Mouse (Mus musculus) brain, embryonic 14.5 days (tissue): ENCODE data around the gene Aknad1.

Experiments used
- CTCF ChIP-seq: fragments of 200-500 bp; IDR thresholded peaks from 2 replicates; pipeline ENCODE4 v1.5.1; 2012; ENCODE audit warnings: inconsistent platforms, mild to moderate bottlenecking, moderate library complexity, borderline replicate concordance; ENCODE audit not compliant: insufficient read depth, insufficient read length; ENCODE audit errors: extremely low read depth
- POLR2A ChIP-seq: fragments of 200-500 bp; IDR thresholded peaks from 2 replicates; pipeline ENCODE4 v1.6.1; 2012; ENCODE audit warnings: mild to moderate bottlenecking, inconsistent platforms, borderline replicate concordance; ENCODE audit not compliant: poor library complexity, insufficient read depth, insufficient read length, severe bottlenecking; ENCODE audit errors: extremely low read depth

GRCm38 (mm10) chr3:108754541-108754940 is 15.1 kb downstream of the Aknad1 start:
- TF ChIP-seq CTCF: no peak
- no peak for TF ChIP-seq POLR2A
